Mouse (Mus musculus) frontal cortex, adult (tissue): Measurements from ENCODE around the gene D17H6S53E.

Source experiments
- ATAC-seq: cut with Nextera tagmentation; 2 replicates; pipeline ENCODE4 v1.9.2; 2017; ENCODE audit warnings: mild to moderate bottlenecking, moderate library complexity, mixed read lengths; ENCODE audit not compliant: low TSS enrichment

Gene D17H6S53E

DNA sequence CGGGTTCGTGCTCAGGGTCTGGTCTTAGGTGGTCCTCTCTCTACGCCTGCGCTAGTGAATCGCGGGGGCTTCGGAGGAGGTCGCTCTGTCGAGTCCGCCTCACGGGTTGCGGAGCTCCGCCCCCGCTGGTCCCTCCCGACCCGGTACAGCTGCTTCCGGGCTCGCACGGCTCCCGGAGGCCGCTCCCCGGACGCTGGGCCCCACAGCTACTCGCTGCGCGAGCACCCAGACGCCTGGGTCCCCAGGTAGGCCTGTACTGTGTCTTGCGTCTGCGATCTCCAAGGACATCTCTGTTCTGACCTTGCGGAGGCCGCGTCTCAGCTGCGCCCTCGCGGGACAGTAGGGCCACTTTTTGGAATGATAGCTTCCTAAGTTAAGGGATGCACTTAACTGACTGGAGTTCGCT lies at the start of gene D17H6S53E:
TSS of gene D17H6S53E (plus strand) at position 168 of the 406 bp plus-strand sequence.
- peak; percentile 28; the same call in 1 of the 2 replicates for ATAC-seq

GRCm38 (mm10) chr17:35076507-35077176 lies 49.5 kb upstream of the D17H6S53E start, which contains the start of gene Ly6g6e:
Gene Ly6g6e (plus strand): TSS chr17:35076902.
- ATAC-seq = no peak

GRCm38 (mm10) chr17:35077285-35077684 lies 48.9 kb upstream of the D17H6S53E start:
- ATAC-seq = no peak

DNA sequence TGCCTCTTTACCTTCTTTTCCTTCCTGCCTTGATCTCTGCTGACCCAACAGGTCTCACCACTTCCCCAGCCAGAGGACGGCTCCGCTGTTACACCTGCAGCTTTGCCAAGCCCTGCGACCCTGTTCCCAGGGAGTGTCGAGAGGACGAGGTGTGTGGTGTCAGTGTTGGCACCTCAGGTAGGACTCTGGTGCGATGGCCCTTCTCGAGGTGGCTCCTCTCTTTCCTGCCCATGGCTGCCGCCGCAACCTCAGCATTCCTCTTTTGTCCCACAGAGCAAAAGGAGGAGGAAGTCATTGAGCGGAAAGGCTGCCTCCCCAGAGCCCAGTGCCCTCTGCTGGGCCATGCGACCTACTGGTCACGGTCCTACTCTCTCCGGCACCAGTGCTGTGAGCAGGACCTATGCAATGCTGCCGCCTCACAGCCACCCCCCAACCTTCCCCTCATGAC lies 48.4 kb upstream of the D17H6S53E start, which contains the start of gene Ly6g6d:
TSS of gene Ly6g6d (minus strand) at position 280 of the 448 bp plus-strand sequence.
- no peak for ATAC-seq

- no peak for ATAC-seq
These were observed 46.4 kb upstream of the D17H6S53E start for GRCm38 (mm10) chr17:35079778-35080177.

GRCm38 (mm10) chr17:35080248-35080647 lies 45.9 kb upstream of the D17H6S53E start:
- ATAC-seq = no peak

- no peak for ATAC-seq
These were observed 45.5 kb upstream of the D17H6S53E start for GRCm38 (mm10) chr17:35080710-35081109.

DNA sequence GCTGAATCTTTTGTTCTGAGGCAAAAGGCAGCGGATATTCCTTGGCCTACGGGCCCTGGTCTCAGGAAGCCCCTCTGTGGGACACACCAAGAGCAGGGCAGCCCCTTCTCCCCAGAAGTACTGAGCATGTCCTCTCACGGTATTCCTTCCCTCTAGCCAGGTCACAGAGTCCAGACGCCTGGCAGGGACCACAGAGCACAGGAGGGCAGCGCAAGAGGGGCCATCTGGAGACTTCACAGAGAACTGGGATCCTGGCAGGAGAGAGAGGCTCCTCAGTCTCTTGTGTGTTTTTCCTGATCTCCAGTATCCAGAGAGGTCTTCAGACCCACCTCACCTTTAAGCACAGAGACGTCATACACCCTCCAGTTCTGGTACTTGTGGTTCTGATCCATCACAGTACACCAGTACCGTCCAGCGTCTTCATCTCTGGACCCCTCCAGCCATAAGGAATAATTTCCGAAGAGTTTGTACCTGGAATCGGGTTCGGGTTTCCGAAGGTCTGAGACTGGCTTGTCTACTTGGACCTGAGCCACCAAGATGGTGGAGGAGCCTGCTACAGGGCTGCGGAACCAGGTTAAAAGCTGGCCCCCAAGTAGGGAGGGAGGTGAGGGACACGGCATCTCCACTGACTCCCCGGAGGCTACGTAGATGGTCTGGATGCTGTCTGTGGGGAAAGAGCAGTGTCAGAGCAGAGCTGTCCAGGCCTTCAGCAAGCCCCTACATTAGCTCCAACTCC lies 43.2 kb upstream of the D17H6S53E start:
- ATAC-seq = no peak

GRCm38 (mm10) chr17:35083929-35084497 lies 42.2 kb upstream of the D17H6S53E start:
- ATAC-seq = no peak

GRCm38 (mm10) chr17:35085208-35085865 lies 40.8 kb upstream of the D17H6S53E start, which contains the start of gene Ly6g6f:
Gene Ly6g6f (minus strand): TSS chr17:35085610.
- ATAC-seq = no peak

DNA sequence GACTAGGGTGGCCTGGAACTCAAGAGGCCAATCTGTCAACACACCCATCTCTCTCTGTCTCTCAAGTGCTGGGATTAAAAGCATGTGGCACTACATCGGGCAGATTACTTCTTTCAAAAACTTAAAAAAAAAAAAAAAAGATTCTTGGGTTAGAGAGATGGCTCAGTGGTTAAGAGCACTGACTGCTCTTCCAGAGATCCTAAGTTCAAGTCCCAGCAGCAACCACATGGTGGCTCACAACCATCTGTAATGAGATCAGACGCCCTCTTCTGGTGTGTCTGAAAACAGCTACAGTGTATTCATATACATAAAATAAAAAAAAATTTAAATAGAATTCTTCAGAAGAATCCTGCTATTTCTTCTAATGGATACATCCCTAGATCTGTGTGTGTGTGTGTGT lies 38.0 kb upstream of the D17H6S53E start:
- ATAC-seq = no peak

DNA sequence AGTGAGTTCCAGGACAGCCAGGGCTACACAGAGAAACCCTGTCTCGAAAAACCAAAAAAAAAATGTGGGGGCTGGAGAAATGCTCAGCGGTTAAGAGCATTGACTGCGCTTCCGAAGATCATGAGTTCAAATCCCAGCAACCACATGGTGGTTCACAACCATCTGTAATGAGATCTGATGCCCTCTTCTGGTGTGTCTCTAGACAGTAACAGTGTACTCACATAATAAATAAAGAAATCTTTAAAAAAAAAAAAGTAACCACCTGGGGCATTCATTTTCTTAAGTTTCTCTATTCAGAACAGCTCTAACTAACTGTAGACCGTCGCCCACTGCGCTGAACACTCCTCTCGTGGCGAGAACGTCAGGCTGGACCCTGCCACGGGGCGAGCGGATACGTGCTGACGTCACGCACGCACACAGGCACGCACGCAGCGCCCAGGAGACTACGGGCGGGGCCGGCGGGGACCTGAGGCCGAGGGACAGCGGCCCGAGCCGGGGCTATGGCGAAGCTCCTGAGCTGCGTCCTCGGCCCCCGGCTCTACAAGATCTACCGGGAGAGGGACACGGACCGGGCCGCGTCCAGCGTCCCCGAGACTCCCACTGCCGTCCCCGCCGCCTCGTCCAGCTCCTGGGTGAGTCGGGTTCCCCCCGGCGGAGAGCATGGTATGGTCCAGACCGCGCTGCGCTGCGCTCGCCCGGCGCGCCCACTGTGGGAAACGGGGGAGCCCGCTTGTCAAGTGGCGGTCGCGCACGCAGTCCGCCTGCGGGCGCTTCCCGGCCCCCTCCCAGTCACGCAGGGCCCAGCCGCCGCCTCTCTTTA lies 37.1 kb upstream of the D17H6S53E start, which contains the start of gene Abhd16a:
TSS of gene Abhd16a (plus strand) at position 439 of the 820 bp plus-strand sequence.
- ATAC-seq = peak; percentile 98

DNA sequence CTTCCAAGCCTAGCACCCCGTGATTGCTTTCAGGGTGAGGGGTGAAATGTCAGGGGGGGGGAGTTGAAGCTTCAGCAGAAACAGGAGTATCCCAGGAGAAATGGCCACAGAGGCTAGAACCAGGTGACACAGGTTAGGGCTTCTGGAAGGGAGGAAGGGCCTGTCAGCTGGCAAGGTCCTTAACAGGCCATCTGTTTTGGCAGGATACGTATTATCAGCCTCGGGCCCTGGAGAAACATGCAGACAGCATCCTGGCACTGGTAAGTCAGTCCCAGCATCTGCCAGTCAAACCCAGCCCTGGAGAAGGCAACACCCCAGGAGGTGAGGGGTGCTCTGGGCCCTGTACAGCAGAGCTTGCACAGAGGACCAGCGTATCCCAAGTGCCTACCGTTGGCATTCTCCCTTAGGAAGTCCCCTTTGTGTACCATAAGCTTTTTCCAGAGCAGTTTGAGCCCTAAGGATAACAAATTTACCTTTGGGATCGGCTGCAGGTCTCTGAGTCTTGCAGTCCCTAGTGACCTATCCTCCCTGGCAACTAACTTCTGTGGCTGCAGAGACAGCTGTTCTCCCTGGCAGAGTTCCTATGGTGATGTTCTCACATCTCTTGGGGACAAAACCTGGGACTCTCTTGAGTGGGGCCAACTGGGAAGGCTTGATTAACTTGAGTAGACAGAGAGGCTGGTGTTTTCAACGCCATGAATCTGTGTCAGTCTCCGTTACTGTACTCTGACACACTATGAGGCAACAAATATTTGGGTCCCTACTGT lies 35.8 kb upstream of the D17H6S53E start:
- no peak for ATAC-seq

- ATAC-seq = no peak
These were observed 33.6 kb upstream of the D17H6S53E start for GRCm38 (mm10) chr17:35092403-35093198.

DNA sequence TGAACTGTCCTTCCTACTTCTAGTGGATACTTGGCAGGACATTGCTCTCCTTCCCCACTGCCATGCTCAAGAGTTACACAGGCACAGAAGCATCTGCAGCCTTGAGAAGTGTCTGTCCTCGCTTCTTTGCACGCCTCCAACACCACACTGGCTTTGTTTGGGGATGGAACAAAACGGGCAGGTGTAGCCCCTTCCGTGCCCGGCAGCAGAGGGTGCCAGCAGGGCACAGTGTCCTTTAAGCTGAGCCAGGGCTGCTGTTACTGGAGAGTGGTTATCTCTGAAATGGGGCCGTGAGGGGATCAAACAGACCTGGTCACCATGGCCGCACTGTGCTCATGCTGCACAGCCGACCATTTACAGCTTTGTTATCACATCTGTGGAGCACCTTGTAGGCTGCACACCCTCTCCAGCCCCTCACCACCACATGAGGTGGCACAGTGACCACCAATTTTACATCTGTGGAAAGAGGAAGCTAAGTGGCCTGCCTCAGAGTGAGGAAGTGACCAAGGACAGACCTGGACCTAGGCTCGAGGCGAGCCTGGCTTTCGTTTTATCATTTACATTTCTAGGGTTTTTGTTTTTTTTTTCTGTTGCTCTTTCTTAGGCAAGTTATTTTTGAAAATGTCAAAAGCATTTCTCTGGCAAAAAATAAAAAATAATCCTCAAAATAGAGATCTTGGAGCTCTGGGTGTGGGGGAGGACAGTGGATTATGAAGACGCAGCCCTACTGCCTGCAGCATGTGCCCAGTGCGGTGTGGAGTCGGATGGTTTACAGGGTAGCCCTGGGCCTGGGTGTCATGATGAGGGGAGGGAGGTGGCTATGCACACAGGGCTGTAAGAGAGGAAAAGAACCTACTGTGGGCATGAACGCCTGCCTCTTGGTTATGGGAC lies 31.5 kb upstream of the D17H6S53E start:
- peak; percentile 41; the same call in 1 of the 2 replicates for ATAC-seq

GRCm38 (mm10) chr17:35096597-35096996 lies 29.6 kb upstream of the D17H6S53E start:
- no peak for ATAC-seq

DNA sequence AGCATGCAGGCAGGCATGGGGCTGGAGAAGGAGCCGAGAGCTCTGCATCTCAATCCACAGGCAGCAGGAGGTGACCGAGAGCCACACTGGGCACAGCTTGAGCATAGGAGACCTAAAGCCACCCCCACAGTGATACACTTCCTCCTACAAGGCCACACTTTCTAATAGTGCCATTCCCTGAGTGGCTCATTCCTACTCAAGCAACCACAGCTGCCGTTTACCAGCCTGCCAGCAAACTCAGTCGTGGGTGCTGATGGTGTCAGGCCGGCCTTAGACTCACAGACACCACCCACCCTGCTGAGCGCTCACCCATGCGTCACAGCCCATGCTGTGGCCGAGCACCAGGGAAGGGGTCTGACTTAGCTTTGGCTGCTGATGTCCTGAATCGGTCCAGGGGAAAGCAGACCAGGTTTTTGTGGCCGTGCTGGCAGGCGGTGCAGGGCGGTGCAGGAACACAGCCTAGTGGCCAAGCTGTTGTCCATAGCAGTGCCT lies 29.0 kb upstream of the D17H6S53E start:
- peak; percentile 58 for ATAC-seq

- no peak for ATAC-seq
These were observed 25.9 kb upstream of the D17H6S53E start for GRCm38 (mm10) chr17:35100196-35100765.
